Mouse (Mus musculus) brain, embryonic 14.5 days (tissue): Measurements from ENCODE around the gene Rpe65.

ENCODE experiments used
- CTCF ChIP-seq: fragments of 200-500 bp; IDR thresholded peaks from 2 replicates; pipeline ENCODE4 v1.5.1; 2012; ENCODE audit warnings: inconsistent platforms, mild to moderate bottlenecking, moderate library complexity, borderline replicate concordance; ENCODE audit not compliant: insufficient read depth, insufficient read length; ENCODE audit errors: extremely low read depth
- POLR2A ChIP-seq: fragments of 200-500 bp; IDR thresholded peaks from 2 replicates; pipeline ENCODE4 v1.6.1; 2012; ENCODE audit warnings: mild to moderate bottlenecking, inconsistent platforms, borderline replicate concordance; ENCODE audit not compliant: poor library complexity, insufficient read depth, insufficient read length, severe bottlenecking; ENCODE audit errors: extremely low read depth

DNA sequence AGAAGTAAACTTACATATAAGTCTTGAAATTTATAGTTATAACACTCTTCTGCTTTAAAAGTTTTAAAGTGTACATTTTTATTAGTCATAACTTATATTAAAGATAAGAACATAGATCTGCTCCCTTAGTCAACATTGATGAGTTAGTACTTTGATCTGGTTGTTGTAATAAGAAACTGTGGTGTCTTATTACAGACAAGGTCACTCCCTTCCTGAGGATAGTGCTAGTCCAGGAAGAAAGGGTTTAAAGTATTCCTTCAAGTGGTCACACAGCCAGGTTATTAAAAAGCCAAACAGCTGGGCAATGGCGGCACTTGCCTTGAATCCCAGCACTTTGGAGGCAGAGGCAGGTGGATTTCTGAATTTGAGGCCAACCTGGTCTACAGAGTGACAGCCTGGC, 25.0 kb downstream of the Rpe65 start:
- TF ChIP-seq POLR2A (no peak), CTCF (no peak)
